Mouse (Mus musculus) ES-Bruce4 (cell line): ENCODE results near the gene Ms4a6d.

Experiments used
- CTCF ChIP-seq: IDR thresholded peaks from one replicate; pipeline ENCODE4 v1.8.1; 2011; ENCODE audit warnings: low read depth, low read length
- EP300 ChIP-seq: IDR thresholded peaks from 2 replicates; pipeline ENCODE4 v1.6.1; 2011; ENCODE audit warnings: low read depth, low read length; ENCODE audit not compliant: insufficient read depth
- POLR2A ChIP-seq: IDR thresholded peaks from one replicate; pipeline ENCODE4 v1.8.1; 2011; ENCODE audit warnings: low read length; ENCODE audit not compliant: insufficient read depth

GRCm38 (mm10) chr19:11640732-11641131 lies 36.1 kb upstream of the Ms4a6d start, which contains the start of gene Ms4a3:
- TF ChIP-seq CTCF (no peak), EP300 (no peak), POLR2A (no peak)
